Mouse (Mus musculus) megakaryocyte, embryonic 14.5 days (primary cell): ENCODE data around the gene Tgm5. TPM values are rescaled to one million over a fixed set of nuclear protein-coding genes. Genes with fewer than 3 reads are reported as not detected.
A peak's percentile ranks its signal among the peaks of the same experiment; 100 is the strongest.
"Not testable (repeated sequence)": the region's sequence is repeated elsewhere in the genome, so short reads cannot be mapped to it uniquely, and the experiment has no call there.

ENCODE experiments used
- H3K27me3 ChIP-seq: replicated peaks from 2 replicates; pipeline ENCODE3; 2012; ENCODE audit warnings: inconsistent platforms
- H3K36me3 ChIP-seq: replicated peaks from 2 replicates; pipeline ENCODE3; 2012; ENCODE audit warnings: low read length, inconsistent platforms, mixed read lengths
- H3K4me1 ChIP-seq: 2 replicates; pipeline ENCODE4 v1.6.1; 2012; ENCODE audit warnings: inconsistent platforms
- H3K4me3 ChIP-seq: replicated peaks from 2 replicates; pipeline ENCODE3; 2012; ENCODE audit warnings: moderate library complexity, mild to moderate bottlenecking, inconsistent platforms
- H3K9me3 ChIP-seq: 2 replicates; pipeline ENCODE4 v1.6.1; 2012; ENCODE audit warnings: inconsistent platforms
- FLI1 ChIP-seq: IDR thresholded peaks from 2 replicates; pipeline ENCODE4 v1.6.1; 2012; ENCODE audit warnings: low read length, inconsistent platforms, mixed read lengths
- GATA1 ChIP-seq: IDR thresholded peaks from 3 replicates; pipeline ENCODE4 v1.6.1; 2012; ENCODE audit warnings: mixed read lengths, low read length, inconsistent platforms, borderline replicate concordance
- polyA plus RNA-seq: library from polyadenylated mRNA; stranded (reverse); fragments of >175 nt; gene quantifications from 2 replicates; pipeline ENCODE4 v1.2.3, GENCODE M21; 2012; ENCODE audit warnings: low replicate concordance; ENCODE audit not compliant: insufficient read depth

The Tgm5 gene
- polyA plus RNA-seq, 1 experiment: 0.03 TPM

DNA sequence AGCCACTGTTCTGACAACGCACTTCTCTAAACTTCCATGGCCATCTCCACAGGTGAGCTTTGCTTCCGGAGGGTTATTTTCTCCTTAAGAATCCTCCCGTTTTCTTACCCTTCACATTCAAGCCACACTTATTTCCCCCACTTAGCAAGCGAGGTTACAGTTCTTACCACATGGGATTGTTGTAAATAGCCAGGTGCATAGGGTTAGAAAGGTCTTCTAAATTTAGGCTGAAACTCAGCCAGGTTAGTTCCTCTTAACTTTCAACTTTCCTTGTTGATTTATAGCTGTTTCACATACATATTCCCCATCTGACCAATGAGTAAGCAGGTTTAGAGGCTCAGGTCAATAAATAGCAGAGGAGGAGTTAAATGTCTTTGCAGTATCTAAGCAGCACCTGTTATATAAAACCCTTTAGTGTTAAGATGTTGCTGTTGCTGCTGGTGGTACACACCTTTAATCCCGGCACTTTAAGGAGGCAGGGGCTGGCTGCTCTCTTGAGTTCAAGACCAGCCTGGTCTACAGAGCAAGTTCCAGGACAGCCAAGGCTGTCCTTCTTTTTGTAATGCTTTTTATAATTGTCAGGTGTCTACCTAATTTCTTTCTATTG lies 76.5 kb downstream of the Tgm5 start:
- peak overlapping the region; percentile 98 for H3K4me3 ChIP-seq
- H3K4me1 ChIP-seq: peaks cover 24% of the 10 kb centered on the region
- no peaks in the 10 kb centered on the region for H3K9me3 ChIP-seq
- no peaks in the 10 kb centered on the region for H3K27me3 ChIP-seq
- H3K36me3 ChIP-seq: peaks cover 42% of the 10 kb centered on the region
- no peak for TF ChIP-seq FLI1
- TF ChIP-seq GATA1: no peak

DNA sequence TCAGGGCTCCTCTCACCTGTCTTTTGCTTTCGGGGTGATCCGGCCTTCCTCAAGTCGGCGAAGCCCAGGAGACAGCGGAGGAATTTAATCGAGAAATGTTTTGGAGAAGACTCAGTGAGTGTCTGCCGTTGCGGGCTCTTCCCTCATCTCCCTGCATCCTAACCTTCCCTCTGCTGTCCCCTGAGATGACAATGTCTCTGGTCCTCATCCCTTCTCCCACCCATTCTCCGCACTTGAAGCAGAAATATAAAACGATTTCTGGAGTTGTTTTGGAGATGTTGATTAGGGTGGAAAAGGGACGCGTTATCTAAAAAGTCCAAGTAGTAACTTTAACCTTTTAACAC lies 77.0 kb downstream of the Tgm5 start:
- Histone ChIP-seq H3K27me3 (no peaks in the 10 kb centered on the region), H3K36me3 (peaks cover 38% of the 10 kb centered on the region), H3K4me3 (peak overlapping the region; percentile 98), H3K9me3 (no peaks in the 10 kb centered on the region), H3K4me1 (peaks cover 24% of the 10 kb centered on the region)
- TF ChIP-seq GATA1: no peak
- TF ChIP-seq FLI1: no peak

DNA sequence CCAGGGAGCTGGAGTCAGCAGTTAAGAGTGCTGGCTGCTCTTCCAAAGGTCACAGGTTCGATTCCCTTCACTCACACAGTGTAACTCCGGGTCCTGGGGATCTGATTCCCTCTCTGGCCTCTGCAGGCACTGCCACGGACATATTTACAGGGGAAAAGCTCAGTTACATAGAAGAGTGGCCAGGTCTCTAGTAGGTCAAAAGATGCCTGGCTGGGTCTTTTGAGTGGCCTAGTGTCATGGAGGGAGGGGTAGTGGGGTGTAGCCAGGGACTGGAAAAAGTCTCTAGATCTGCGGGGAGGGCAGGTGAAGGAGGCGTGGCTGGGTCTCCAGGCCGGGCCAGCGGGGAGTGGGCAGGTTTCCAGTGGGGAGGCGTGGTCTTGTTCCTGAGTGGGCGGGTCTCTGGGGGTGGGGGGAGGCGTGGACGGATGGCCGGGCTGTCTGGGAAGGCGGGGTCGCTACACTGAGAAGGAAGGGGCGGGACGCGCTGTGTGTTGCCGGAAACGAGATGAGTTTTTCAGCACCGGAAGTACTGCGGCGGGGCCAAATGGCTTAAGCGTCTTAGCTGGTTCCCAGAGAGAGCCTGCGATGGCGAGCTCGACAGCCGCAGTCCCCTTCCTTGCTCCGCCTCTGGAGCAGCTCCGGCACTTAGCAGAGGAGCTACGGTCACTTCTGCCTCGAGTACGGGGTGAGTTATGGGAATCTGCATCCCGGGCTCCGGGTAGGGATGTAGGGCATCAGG lies 77.5 kb downstream of the Tgm5 start, which contains the start of gene Ccndbp1:
TSS of gene Ccndbp1 (plus strand) at position 479 of the 739 bp plus-strand sequence.
- Histone ChIP-seq H3K36me3 (peaks cover 38% of the 10 kb centered on the region), H3K4me3 (peak within 1 kb of the TSS; percentile 98), H3K4me1 (peaks cover 24% of the 10 kb centered on the region), H3K9me3 (no peaks in the 10 kb centered on the region; the same call in 1 of the 2 replicates), H3K27me3 (no peaks in the 10 kb centered on the region)
- TF ChIP-seq FLI1 (peak; percentile 78; the same call in 1 of the 2 replicates), GATA1 (no peak)

DNA sequence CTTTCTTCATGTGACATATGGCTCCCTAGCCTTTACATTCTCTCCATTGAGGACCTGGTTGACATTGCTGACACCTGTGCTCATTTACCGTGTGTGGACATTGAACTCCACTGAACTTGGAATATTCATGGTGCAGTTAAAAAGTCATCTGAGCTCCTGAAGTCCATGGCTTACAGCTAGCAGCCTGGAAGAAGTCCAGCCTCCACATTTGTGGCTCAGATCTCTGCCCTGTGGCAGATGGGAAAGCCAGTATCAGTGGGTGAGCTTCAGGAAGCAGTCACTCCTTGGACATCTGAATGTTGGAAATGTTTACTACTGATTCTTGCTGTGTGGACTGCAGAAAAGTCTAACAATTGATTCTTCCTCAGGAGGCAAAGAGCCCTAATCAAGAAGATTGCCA lies 78.7 kb downstream of the Tgm5 start:
- H3K36me3 ChIP-seq: peaks cover 28% of the 10 kb centered on the region
- H3K27me3 ChIP-seq: no peaks in the 10 kb centered on the region
- no peaks in the 10 kb centered on the region; the same call in 1 of the 2 replicates for H3K9me3 ChIP-seq
- no peak overlapping the region for H3K4me3 ChIP-seq
- peaks cover 24% of the 10 kb centered on the region for H3K4me1 ChIP-seq
- TF ChIP-seq FLI1 (no peak), GATA1 (no peak)

DNA sequence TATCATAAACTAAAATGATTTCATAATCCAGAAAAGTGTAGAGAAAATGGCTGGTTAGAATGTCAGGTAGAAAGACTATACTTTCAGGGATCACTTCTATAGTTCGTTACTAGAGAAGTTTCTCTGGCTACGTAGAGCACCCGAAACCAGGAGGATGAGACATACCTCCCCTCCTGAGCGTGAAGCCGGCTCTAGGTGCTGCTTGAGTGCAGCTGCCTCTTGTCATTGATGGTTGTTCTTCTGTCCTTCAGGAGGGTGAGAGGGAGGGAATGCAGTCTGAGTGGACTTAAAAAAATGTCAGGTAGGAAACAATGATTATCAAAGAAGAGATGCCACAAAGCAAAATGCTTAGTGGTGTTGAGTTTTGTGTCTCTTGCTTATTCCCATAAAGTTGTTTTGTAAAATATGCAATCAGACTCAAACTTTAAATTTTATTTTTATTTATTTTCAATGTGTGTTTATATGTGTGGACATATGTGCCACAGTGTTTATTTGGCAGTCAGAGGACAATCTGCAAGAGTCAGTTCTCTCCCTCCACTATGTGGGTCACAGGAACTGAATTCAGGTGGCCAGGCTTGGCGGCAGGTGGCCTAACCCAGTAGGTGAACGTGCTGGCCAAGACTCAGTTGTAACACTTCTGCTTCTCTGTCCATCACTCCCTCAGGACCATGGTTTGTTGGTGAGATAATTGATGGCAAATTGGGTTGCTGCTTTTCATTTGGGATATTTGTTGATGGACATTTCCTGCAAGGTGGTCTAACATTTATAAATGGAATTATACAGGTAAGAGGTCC lies 81.4 kb downstream of the Tgm5 start:
- Histone ChIP-seq H3K27me3 (no peaks in the 10 kb centered on the region), H3K9me3 (no peaks in the 10 kb centered on the region; the same call in 1 of the 2 replicates), H3K36me3 (peaks cover 11% of the 10 kb centered on the region), H3K4me3 (no peak overlapping the region), H3K4me1 (peaks cover 19% of the 10 kb centered on the region)
- TF ChIP-seq GATA1 (no peak), FLI1 (no peak)

DNA sequence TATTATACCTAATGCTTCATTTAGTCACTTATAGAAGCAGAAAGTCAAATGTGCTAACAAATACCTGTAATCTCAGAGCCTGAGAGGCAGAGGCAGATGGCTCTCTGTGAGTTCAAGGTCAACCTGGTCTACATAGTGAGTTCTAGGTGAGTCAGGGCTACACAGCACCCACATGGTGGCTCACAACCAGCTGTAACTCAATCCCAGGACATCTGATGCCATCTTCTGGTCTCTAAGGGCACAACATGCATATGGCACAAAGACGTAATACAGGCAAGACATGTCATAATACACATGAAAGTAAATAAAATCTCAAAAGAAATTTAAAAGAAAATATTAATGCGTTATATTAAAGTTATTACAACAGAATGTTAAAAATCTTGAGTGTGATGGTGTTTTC lies 82.1 kb downstream of the Tgm5 start:
- H3K9me3 ChIP-seq: no peaks in the 10 kb centered on the region; the same call in 1 of the 2 replicates
- H3K27me3 ChIP-seq: no peaks in the 10 kb centered on the region
- TF ChIP-seq FLI1: no peak
- TF ChIP-seq GATA1: no peak
- H3K36me3 ChIP-seq: peaks cover 11% of the 10 kb centered on the region
- peaks cover 14% of the 10 kb centered on the region for H3K4me1 ChIP-seq
- H3K4me3 ChIP-seq: no peak overlapping the region

DNA sequence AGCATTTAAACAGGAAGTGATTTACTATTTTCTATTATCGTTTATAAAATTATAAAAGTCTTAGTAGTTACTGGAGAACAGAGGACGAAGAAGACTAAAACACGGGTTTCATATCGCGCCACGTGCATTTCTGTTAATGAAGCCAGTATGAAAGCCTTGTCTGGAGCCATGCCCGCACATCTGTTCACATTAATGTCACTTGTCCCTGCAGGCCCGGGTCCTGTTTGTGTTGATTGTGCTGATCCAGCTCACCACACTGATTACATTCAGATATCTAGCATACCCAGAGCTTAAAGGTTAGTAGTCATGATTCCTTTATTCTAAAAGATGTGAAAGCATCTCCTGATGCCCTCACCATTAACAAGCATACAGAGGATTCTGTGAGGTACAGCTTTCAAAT lies 86.8 kb downstream of the Tgm5 start:
- no peak for TF ChIP-seq GATA1
- no peak for TF ChIP-seq FLI1
- peaks cover 11% of the 10 kb centered on the region for H3K36me3 ChIP-seq
- H3K27me3 ChIP-seq: no peaks in the 10 kb centered on the region
- no peaks in the 10 kb centered on the region; the same call in 1 of the 2 replicates for H3K9me3 ChIP-seq
- H3K4me1 ChIP-seq: no peaks in the 10 kb centered on the region
- no peak overlapping the region for H3K4me3 ChIP-seq

DNA sequence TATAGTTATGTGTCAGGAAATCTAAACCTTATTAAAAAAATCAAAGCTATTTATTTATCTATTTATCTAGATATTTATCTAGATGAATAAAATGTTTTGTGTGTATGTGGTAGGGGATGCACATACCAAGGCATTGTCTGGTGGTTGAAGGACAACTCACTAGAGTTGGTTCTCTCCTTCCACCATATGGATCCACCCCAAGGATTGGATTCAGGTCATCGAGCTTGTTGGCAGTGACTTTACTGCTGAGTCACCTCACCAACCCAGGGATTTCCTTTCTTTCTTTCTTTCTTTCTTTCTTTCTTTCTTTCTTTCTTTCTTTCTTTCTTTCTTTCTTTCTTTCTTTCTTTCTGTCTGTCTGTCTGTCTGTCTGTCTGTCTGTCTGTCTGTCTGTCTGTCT lies 89.0 kb downstream of the Tgm5 start:
- not testable (repeated sequence) for H3K36me3 ChIP-seq, H3K4me3 ChIP-seq

More for the DNA sequence above, 89.0 kb downstream of the Tgm5 start:
- not testable (repeated sequence) for H3K27me3 ChIP-seq, H3K4me1 ChIP-seq, H3K9me3 ChIP-seq

Other genes starting within 250 kb of the Tgm5 start
- gene Cdan1, start 235.7 kb downstream of the Tgm5 start, polyA plus RNA-seq: 7.8 and 19.7 TPM in 2 replicates
- 1.5 TPM in 1 of 2 replicates, not detected in the other for gene Ttbk2, start 235.2 kb downstream of the Tgm5 start, polyA plus RNA-seq
- gene Ubr1, start 115.1 kb downstream of the Tgm5 start, polyA plus RNA-seq: 3.7 TPM in 1 of 2 replicates, not detected in the other
- 0.64 and 1.4 TPM in 2 replicates for gene Tmem62, start 108.8 kb downstream of the Tgm5 start, polyA plus RNA-seq
- gene Ccndbp1, start 77.4 kb downstream of the Tgm5 start, polyA plus RNA-seq: 3.2 and 12.3 TPM in 2 replicates
- 2.6 TPM in 1 of 2 replicates, not detected in the other for gene Epb42, start 48.8 kb downstream of the Tgm5 start, polyA plus RNA-seq
- not detected in 2 replicates for gene Tgm7, start 24.0 kb upstream of the Tgm5 start, polyA plus RNA-seq
- 1.7 and 1.9 TPM in 2 replicates for gene Adal, start 54.6 kb upstream of the Tgm5 start, polyA plus RNA-seq
- 2.6 and 3.3 TPM in 2 replicates for gene Lcmt2, start 54.8 kb upstream of the Tgm5 start, polyA plus RNA-seq
- gene Tubgcp4, start 84.8 kb upstream of the Tgm5 start, polyA plus RNA-seq: 1.0 and 3.2 TPM in 2 replicates
- 3.4 and 5.5 TPM in 2 replicates for gene Zscan29, start 85.3 kb upstream of the Tgm5 start, polyA plus RNA-seq
- gene Trp53bp1, start 185.6 kb upstream of the Tgm5 start, polyA plus RNA-seq: 8.6 TPM in 1 of 2 replicates, not detected in the other
- gene Map1a, start 203.8 kb upstream of the Tgm5 start, polyA plus RNA-seq: 1.6 and 11.4 TPM in 2 replicates